Mouse (Mus musculus): ENCODE data around the gene Slc52a3.

Slc52a3 gene

DNA sequence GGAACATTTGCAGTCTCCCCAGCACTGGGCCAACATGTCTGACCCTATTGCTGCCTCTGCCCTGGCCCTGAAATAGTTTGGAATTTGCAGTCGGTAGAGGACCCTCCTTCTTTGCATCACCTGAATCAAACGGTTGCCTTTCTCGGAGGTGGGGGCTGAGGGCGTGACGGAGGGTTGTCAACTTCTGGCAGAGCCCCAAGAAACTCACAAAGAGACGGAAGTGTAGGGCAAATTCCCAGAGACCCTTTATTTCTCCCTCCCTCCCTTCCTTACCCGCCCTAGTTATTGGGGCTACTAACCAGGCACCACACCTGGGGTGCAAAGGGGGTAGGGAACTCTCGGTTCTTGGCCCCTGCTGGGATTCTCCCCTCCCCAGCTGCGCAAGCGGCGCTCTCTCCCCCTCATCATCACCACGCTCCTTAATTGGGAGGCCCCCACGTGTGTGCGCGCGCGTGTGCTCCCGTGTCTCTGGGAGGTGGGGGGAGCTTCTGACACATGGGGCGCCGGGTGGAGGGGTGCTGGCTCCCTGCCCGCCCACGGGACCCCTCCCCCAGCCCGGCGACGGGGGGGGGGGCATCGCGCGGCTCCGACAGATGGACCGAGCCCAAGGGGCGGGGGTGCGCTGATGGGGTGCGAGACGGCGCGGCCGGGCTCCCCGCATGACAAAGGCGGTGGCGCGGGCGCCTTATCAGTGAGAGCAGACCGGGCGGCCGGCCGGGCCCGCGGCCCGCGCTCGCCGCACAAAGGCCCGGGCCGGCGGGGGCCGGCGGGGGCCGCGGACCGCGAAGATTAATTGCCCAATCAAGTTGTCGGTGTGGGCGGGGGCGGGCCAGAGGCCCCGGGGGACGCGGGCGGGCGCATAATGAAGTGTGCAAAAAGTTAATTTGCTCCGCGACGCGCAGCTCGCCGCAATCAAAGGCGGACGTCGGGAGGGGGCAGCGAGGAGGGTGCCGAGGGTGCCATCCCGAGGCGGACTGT, 52.0 kb downstream of the Slc52a3 start:
- DNase-seq (ENCODE audit: extremely low read depth, low read depth, low spot score) = no peak

DNA sequence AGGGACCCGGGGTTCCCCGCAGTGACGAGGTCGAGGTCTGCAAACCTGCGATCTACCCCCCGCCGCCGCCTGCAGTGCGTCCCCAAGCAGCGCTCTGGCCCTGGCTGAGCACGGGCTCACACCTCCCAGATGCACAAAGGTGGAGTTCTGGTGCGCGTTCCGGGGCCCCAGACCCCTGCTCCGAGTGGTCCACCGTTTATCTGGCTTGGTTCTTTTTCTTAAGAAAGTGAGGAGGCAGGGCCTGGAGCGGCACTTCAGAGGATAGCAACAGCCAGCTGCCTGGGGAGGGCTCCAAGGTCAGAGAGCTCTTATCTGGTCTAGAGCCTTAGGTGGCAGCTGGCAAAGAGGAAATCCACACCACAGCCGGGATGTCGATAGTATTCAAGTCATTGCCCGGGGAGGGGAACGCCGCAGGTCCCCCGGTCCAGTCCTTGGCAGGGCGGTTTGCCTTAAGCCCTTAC, 52.7 kb downstream of the Slc52a3 start:
- no peak for DNase-seq (ENCODE audit: extremely low read depth, low read depth, low spot score)

DNA sequence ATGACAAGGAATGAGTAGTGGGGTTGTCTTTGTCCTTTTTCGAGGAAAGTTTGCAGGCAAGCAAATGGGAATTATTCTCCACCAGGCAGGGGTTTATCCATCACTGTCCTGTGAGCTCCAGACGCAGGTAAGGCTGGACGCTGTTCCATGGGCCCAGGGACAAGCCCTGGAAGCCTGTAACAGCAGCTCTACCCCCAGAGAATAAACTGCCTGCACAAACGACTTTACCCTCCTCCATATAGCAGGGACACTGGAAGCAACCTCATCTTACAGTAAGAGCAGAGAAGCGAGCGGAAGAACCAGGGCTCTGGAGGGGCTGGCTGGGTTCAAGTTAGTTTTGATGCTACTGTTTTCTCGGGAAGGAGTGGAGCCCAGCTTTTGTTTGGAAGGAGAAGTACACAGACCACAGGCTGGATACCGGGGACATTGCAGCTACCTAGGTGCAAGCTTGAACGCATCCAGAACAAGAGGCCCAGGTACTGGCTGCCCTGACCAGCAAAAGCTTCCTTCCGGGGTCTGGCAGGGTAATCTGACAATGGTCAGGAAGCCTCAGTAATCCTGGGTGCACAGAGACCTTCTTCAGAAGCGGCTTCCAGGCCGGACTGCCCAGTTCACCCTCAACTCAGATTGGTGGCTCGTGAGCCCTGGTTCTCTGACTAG, 53.4 kb downstream of the Slc52a3 start:
- DNase-seq (ENCODE audit: extremely low read depth, low read depth, low spot score) = no peak

DNA sequence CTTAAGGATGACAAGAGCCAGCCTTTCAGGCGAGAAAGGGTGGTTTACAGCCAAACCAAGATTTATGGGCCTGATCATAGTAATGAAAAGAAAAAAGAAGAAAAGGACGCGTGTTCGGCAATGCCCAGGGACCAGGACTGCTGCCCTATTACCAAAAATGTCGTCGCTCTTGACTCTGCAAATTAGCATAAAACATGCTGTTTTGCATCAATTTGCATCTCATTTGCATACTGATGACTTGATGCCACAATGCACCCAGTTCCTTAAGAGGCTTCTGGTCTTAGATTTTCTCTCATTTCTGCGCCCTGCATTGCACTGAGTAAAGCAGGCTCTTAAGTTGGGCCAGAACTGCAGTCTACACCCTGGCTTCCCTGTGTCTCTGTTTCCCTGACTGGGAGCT, 54.0 kb downstream of the Slc52a3 start:
- DNase-seq (ENCODE audit: extremely low read depth, low read depth, low spot score) = no peak

DNA sequence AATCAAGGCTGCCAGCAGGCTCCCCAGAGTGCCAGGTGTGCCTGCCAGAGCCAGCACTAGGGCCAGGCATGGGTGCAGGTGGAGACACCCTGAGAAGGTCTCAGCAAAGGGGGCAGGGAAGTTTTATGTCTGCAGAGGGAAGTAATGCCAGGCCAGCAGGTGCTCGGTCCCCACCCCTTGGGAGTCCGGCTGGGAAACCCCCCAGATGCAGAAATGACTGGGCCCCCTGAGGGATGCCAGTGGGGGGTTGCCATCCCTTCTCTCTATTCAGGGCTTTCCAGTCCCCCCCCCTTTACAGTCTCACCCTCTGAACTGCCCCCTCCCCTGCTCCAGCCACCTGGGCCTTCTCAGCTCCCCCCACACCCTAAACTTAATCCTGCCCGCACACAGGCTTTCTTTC, 55.7 kb downstream of the Slc52a3 start:
- no peak for DNase-seq (ENCODE audit: extremely low read depth, low read depth, low spot score)

DNA sequence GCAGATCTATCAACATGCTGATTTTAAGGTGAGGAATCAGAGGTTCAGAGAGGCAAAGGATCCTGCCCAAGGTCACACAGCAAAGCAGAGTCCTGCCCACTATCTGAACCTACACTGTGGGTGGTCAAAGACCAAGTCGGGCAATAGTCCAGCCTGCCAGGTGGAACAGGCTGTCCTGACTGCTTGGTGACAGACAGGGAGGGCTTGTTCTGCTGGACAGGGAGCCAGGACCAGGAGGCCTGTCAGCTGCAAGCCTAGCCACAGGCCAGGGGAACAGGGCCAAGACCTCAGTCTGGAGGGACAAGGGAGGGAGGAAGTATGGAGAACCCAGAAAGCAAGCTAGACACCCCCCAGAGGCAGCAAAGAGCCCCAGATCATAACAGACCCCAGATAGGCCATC, 59.1 kb downstream of the Slc52a3 start:
- no peak for DNase-seq (ENCODE audit: extremely low read depth, low read depth, low spot score)

DNA sequence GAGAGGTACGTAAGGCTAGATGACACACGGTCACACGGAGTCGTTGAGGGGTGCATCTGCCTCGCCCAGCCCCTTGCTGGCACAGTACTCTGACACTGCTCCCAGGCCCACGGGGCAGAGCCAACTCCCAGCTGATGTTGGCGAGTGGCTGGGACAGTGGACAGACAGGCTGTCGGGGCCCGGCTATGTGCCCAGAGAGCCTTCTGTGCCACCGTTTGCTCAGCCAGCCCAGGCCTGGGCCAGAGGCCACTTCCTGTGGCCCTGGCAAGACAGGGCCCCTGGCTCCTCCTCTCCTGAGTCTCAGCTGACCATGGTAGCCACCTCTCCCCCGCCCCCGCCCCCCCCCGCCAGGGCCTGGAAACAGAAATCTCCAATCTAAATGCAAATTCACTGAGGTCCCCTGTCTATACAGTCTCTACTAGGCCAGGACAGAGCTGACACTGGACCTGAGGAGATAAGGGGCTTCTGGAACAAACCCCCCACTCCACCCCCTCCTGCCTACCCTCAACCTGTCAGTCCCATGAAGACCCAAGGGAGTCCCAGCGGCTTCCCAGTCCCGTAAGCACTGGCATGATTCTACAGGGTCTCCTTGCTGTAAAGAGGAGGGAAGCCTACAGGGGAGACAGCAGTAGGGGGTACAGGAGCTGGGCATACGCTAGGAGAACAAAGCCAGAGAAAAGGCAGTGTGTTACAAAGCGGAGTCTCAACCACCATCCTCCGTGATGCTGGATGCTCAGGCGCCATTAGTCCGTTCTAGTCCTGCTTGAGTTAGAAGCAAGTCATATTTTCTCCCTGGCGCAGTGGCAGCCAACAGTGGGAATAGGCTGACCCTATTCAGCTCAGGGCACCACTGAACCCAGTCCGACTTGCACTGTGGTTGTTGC, 60.3 kb downstream of the Slc52a3 start:
- no peak for DNase-seq (ENCODE audit: extremely low read depth, low read depth, low spot score)

DNA sequence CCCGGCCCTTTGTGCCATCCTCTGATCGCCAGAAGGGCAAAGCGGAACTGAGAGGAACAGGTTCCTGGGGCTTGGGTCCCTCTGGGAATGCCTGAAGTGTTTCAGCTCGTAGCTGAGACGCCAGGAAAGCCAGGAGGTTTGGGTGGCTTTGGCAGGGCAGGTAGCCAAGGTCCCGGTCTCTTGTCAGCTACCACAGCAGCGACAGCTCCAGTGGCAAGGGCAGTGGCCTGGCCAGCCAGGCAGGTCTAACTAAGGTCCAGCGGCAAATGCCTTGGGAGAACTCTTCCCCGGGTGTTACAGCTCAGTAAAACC, 60.9 kb downstream of the Slc52a3 start:
- DNase-seq (ENCODE audit: extremely low read depth, low read depth, low spot score) = no peak
